ENCODE assay signal across 11 mouse cellular contexts in genomic region chr14:61743855-61744408, GRCm38 (mm10).
DNase-seq lines count a peak whose midpoint lies in the region; ATAC-seq and TF ChIP-seq lines count a peak whose summit lies in the region.
"Had no signal": no experiment of that assay in that cellular context is flagged by ENCODE, and none has a peak within 500 bp of the region (broad histone marks: within the 10 kb centered on the region; RNA-seq: fewer than 3 reads in every experiment).

No protein-coding gene starts in this region.

- no peaks in the 10 kb centered on the region for H3K9me3 ChIP-seq in lung, postnatal 0 days (ENCODE audit: low read length)
- no peaks in the 10 kb centered on the region for H3K9me3 ChIP-seq in stomach, postnatal 0 days (ENCODE audit: control insufficient read depth, low read length)
- H3K9me3 ChIP-seq: hindbrain, embryonic 10.5 days had no signal

- ATAC-seq in lung, postnatal 0 days = 0 out of 2 replicates have a peak, but pooled peaks have one; percentile 19
- peak; percentile 65; the same call in 1 of the 2 replicates for ATAC-seq in erythroid progenitor cell, adult 5-6 weeks (replicated peaks; ENCODE audit: low FRiP score, poor library complexity, severe bottlenecking)
- 0 out of 2 replicates have a peak, but pooled peaks have one; percentile 38 for ATAC-seq in stomach, postnatal 0 days (ENCODE audit: low FRiP score, low TSS enrichment)
- ATAC-seq: liver, postnatal 0 days had no signal

- 27% methylated on average over 4 of the region's 4 CpGs for WGBS in lung, postnatal 0 days
- WGBS in stomach, postnatal 0 days = 34% methylated on average over 4 of the region's 4 CpGs

- no peaks in the 10 kb centered on the region for H3K27me3 ChIP-seq in lung, postnatal 0 days (replicated peaks; ENCODE audit: insufficient read depth, low read length)
- no peaks in the 10 kb centered on the region for H3K27me3 ChIP-seq in stomach, postnatal 0 days (ENCODE audit: control insufficient read depth, insufficient read depth, low read length)

- no peak overlapping the region for H3K9ac ChIP-seq in lung, postnatal 0 days (replicated peaks; ENCODE audit: low read depth)
- no peak overlapping the region for H3K9ac ChIP-seq in stomach, postnatal 0 days (ENCODE audit: low read length)
- H3K9ac ChIP-seq: liver, postnatal 0 days had no signal

- H3K4me3 ChIP-seq in lung, postnatal 0 days (ENCODE audit: low read depth, low read length) = no peak overlapping the region
- H3K4me3 ChIP-seq in stomach, postnatal 0 days (ENCODE audit: low read depth, low read length) = no peak overlapping the region
- H3K4me3 ChIP-seq: hindbrain, embryonic 10.5 days had no signal

- DNase-seq in embryo, embryonic 10.5 days (ENCODE audit: low spot score) = peak; percentile 27
- DNase-seq in embryo, embryonic 9.5 days (ENCODE audit: extremely low spot score) = no peak
- peak; percentile 14 for DNase-seq in lung, postnatal 0 days (ENCODE audit: low spot score)
- DNase-seq in lung, postnatal 10 days = no peak
- no peak for DNase-seq in stomach, postnatal 0 days (ENCODE audit: low spot score)
- no peak for DNase-seq in thymus, postnatal 14 days
- DNase-seq in adrenal gland, postnatal 14 days = no peak
- DNase-seq: kidney, adult 9 months; liver, postnatal 0 days had no signal

- no peaks in the 10 kb centered on the region for H3K4me1 ChIP-seq in lung, postnatal 0 days (ENCODE audit: insufficient read depth, low read depth, low read length)
- H3K4me1 ChIP-seq in stomach, postnatal 0 days (replicated peaks; ENCODE audit: control insufficient read depth, insufficient read depth) = no peaks in the 10 kb centered on the region

- H3K4me2 ChIP-seq in lung, postnatal 0 days (replicated peaks; ENCODE audit: low read depth, low read length) = no peak overlapping the region
- no peak overlapping the region for H3K4me2 ChIP-seq in stomach, postnatal 0 days (replicated peaks; ENCODE audit: low read depth)

- no peaks in the 10 kb centered on the region for H3K36me3 ChIP-seq in lung, postnatal 0 days (ENCODE audit: insufficient read depth, low read length)
- no peaks in the 10 kb centered on the region for H3K36me3 ChIP-seq in stomach, postnatal 0 days (ENCODE audit: control insufficient read depth, insufficient read depth, low read length)
- H3K36me3 ChIP-seq: hindbrain, embryonic 10.5 days had no signal

- TF ChIP-seq CTCF in lung, postnatal 0 days (IDR thresholded peaks at IDR 0.05) = no peak
- no peak for TF ChIP-seq CTCF in stomach, postnatal 0 days (IDR thresholded peaks at IDR 0.05; ENCODE audit: low read depth)

- no peak for TF ChIP-seq EP300 in lung, postnatal 0 days (IDR thresholded peaks at IDR 0.05)
- TF ChIP-seq EP300 in stomach, postnatal 0 days (optimal IDR thresholded peaks at IDR 0.05) = no peak

- no peak overlapping the region for H3K27ac ChIP-seq in lung, postnatal 0 days (ENCODE audit: low read length)
- no peak overlapping the region for H3K27ac ChIP-seq in stomach, postnatal 0 days (replicated peaks)

Comparison
In these comparisons a context has a peak if more than half of its experiments do, and no peak if none do; other contexts are left out.
1. DNase-seq: peak in embryo, embryonic 10.5 days (single experiment) and lung, postnatal 0 days (single experiment); none in embryo, embryonic 9.5 days (single experiment), lung, postnatal 10 days (single experiment), stomach, postnatal 0 days (single experiment), thymus, postnatal 14 days (single experiment) and adrenal gland, postnatal 14 days (single experiment).
2. Peak in every context shown above with its lines, with median percentiles within 50 percentile points of each other: ATAC-seq.